Mouse (Mus musculus): Measurements from ENCODE around the gene Gm8251. TPM values are rescaled to one million over a fixed set of nuclear protein-coding genes. Genes with fewer than 3 reads are reported as not detected.

Gm8251 gene
- total RNA-seq, 1 experiment, result 0.18 TPM

- H3K9me3 ChIP-seq (ENCODE audit: control insufficient read depth, insufficient read depth, low read depth, low read length), result no peaks in the 10 kb centered on the region
- TF ChIP-seq ZC3H11A (IDR thresholded peaks at IDR 0.05; ENCODE audit: borderline replicate concordance, low read depth, low read length) (no peak), HCFC1 (IDR thresholded peaks at IDR 0.05; ENCODE audit: borderline replicate concordance, insufficient read depth, low read length) (no peak), ZNF384 (IDR thresholded peaks at IDR 0.05; ENCODE audit: low read depth, low read length) (no peak), MAFK (IDR thresholded peaks at IDR 0.05; ENCODE audit: insufficient read depth, low read depth, low read length) (no peak), CHD2 (IDR thresholded peaks at IDR 0.05; ENCODE audit: low read depth, low read length) (no peak)
- in situ Hi-C loops (cut with MboI; ENCODE audit: low sequenced_read_pairs in 2 of 2, unreplicated experiment in 2 of 2), result no loop called here
Measured at GRCm38 (mm10) chr1:44027651-44028050, 34.1 kb downstream of the Gm8251 start.

DNA sequence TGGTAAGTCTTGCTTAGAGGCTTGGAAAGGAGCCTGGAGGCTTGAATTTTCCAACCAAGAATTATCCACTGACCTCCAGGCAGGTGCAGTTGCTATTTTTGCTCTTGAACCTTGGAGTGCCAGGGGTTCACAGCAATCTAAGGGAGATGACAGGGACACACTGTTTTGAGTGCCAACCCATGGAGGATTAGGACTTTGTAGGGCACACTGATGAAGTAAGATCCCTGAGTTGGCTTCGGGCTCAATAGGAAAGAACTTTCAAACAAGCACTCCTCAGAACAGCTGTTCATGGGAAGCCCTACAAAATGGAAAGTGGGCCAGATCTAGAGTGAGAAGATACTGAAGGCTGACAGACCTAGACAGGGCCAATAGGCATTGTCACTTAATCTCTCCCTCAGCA, 39.1 kb downstream of the Gm8251 start:
- no peak overlapping the region for H3K4me3 ChIP-seq (ENCODE audit: insufficient read depth in 1 of 2, low read depth in 1 of 2, low read length in 2 of 2, poor library complexity in 1 of 2, severe bottlenecking in 1 of 2)

More at GRCm38 (mm10) chr1:44027651-44028050, 34.1 kb downstream of the Gm8251 start:
- no peak overlapping the region for H3K9ac ChIP-seq (ENCODE audit: insufficient read depth, low read depth, low read length, poor library complexity, severe bottlenecking)
- DNase-seq (ENCODE audit: low read depth, low spot score), result no peak
- H3K4me1 ChIP-seq (ENCODE audit: control insufficient read depth in 2 of 2, insufficient read depth in 2 of 2, low read length in 2 of 2, poor library complexity in 1 of 2), result no peaks in the 10 kb centered on the region
- no peak overlapping the region for H3K4me3 ChIP-seq (ENCODE audit: insufficient read depth in 1 of 2, low read depth in 1 of 2, low read length in 2 of 2, poor library complexity in 1 of 2, severe bottlenecking in 1 of 2)
- no peak overlapping the region for H3K27ac ChIP-seq (ENCODE audit: insufficient read depth, low read depth, low read length, poor library complexity, severe bottlenecking)
- H3K36me3 ChIP-seq (ENCODE audit: control insufficient read depth, insufficient read depth, low read length, poor library complexity, severe bottlenecking), result no peaks in the 10 kb centered on the region

GRCm38 (mm10) chr1:44019934-44020333, 41.8 kb downstream of the Gm8251 start, which contains the start of gene Mettl21c:
Gene Mettl21c, minus strand, starts transcription at chr1:44020034.
- Histone ChIP-seq H3K4me1 (ENCODE audit: control insufficient read depth in 2 of 2, insufficient read depth in 2 of 2, low read length in 2 of 2, poor library complexity in 1 of 2) (no peaks in the 10 kb centered on the region), H3K4me3 (ENCODE audit: insufficient read depth in 1 of 2, low read depth in 1 of 2, low read length in 2 of 2, poor library complexity in 1 of 2, severe bottlenecking in 1 of 2) (no peak within 1 kb of the TSS), H3K27ac (ENCODE audit: insufficient read depth, low read depth, low read length, poor library complexity, severe bottlenecking) (no peak within 1 kb of the TSS), H3K9ac (ENCODE audit: insufficient read depth, low read depth, low read length, poor library complexity, severe bottlenecking) (no peak within 1 kb of the TSS), H3K9me3 (ENCODE audit: control insufficient read depth, insufficient read depth, low read depth, low read length) (no peaks in the 10 kb centered on the region), H3K36me3 (ENCODE audit: control insufficient read depth, insufficient read depth, low read length, poor library complexity, severe bottlenecking) (no peaks in the 10 kb centered on the region)
- in situ Hi-C loops (cut with MboI; ENCODE audit: low sequenced_read_pairs in 2 of 2, unreplicated experiment in 2 of 2), result no loop called here
- TF ChIP-seq MAFK (IDR thresholded peaks at IDR 0.05; ENCODE audit: insufficient read depth, low read depth, low read length) (no peak), ZC3H11A (IDR thresholded peaks at IDR 0.05; ENCODE audit: borderline replicate concordance, low read depth, low read length) (no peak), CHD2 (IDR thresholded peaks at IDR 0.05; ENCODE audit: low read depth, low read length) (no peak), HCFC1 (IDR thresholded peaks at IDR 0.05; ENCODE audit: borderline replicate concordance, insufficient read depth, low read length) (no peak), ZNF384 (IDR thresholded peaks at IDR 0.05; ENCODE audit: low read depth, low read length) (no peak)
- no peak for DNase-seq (ENCODE audit: low read depth, low spot score)

More for the DNA sequence above, 39.1 kb downstream of the Gm8251 start:
- in situ Hi-C loops (cut with MboI; ENCODE audit: low sequenced_read_pairs in 2 of 2, unreplicated experiment in 2 of 2), result no loop called here
- DNase-seq (ENCODE audit: low read depth, low spot score), result no peak
- no peak overlapping the region for H3K27ac ChIP-seq (ENCODE audit: insufficient read depth, low read depth, low read length, poor library complexity, severe bottlenecking)
- TF ChIP-seq MAFK (IDR thresholded peaks at IDR 0.05; ENCODE audit: insufficient read depth, low read depth, low read length) (no peak), ZNF384 (IDR thresholded peaks at IDR 0.05; ENCODE audit: low read depth, low read length) (no peak), HCFC1 (IDR thresholded peaks at IDR 0.05; ENCODE audit: borderline replicate concordance, insufficient read depth, low read length) (no peak), CHD2 (IDR thresholded peaks at IDR 0.05; ENCODE audit: low read depth, low read length) (no peak), ZC3H11A (IDR thresholded peaks at IDR 0.05; ENCODE audit: borderline replicate concordance, low read depth, low read length) (no peak)
- H3K9ac ChIP-seq (ENCODE audit: insufficient read depth, low read depth, low read length, poor library complexity, severe bottlenecking), result no peak overlapping the region
- no peaks in the 10 kb centered on the region for H3K36me3 ChIP-seq (ENCODE audit: control insufficient read depth, insufficient read depth, low read length, poor library complexity, severe bottlenecking)
- H3K4me1 ChIP-seq (ENCODE audit: control insufficient read depth in 2 of 2, insufficient read depth in 2 of 2, low read length in 2 of 2, poor library complexity in 1 of 2), result no peaks in the 10 kb centered on the region
- no peaks in the 10 kb centered on the region for H3K9me3 ChIP-seq (ENCODE audit: control insufficient read depth, insufficient read depth, low read depth, low read length)

GRCm38 (mm10) chr1:44015556-44015955, 46.2 kb downstream of the Gm8251 start:
- TF ChIP-seq ZC3H11A (IDR thresholded peaks at IDR 0.05; ENCODE audit: borderline replicate concordance, low read depth, low read length) (no peak), HCFC1 (IDR thresholded peaks at IDR 0.05; ENCODE audit: borderline replicate concordance, insufficient read depth, low read length) (no peak), MAFK (IDR thresholded peaks at IDR 0.05; ENCODE audit: insufficient read depth, low read depth, low read length) (no peak), CHD2 (IDR thresholded peaks at IDR 0.05; ENCODE audit: low read depth, low read length) (no peak), ZNF384 (IDR thresholded peaks at IDR 0.05; ENCODE audit: low read depth, low read length) (no peak)
- Histone ChIP-seq H3K27ac (ENCODE audit: insufficient read depth, low read depth, low read length, poor library complexity, severe bottlenecking) (no peak overlapping the region), H3K4me3 (ENCODE audit: insufficient read depth in 1 of 2, low read depth in 1 of 2, low read length in 2 of 2, poor library complexity in 1 of 2, severe bottlenecking in 1 of 2) (no peak overlapping the region), H3K9ac (ENCODE audit: insufficient read depth, low read depth, low read length, poor library complexity, severe bottlenecking) (no peak overlapping the region), H3K36me3 (ENCODE audit: control insufficient read depth, insufficient read depth, low read length, poor library complexity, severe bottlenecking) (no peaks in the 10 kb centered on the region; the same call in 1 of the 2 replicates), H3K4me1 (ENCODE audit: control insufficient read depth in 2 of 2, insufficient read depth in 2 of 2, low read length in 2 of 2, poor library complexity in 1 of 2) (no peaks in the 10 kb centered on the region), H3K9me3 (ENCODE audit: control insufficient read depth, insufficient read depth, low read depth, low read length) (no peaks in the 10 kb centered on the region)
- in situ Hi-C loops (cut with MboI; ENCODE audit: low sequenced_read_pairs in 2 of 2, unreplicated experiment in 2 of 2), result no loop called here
- DNase-seq (ENCODE audit: low read depth, low spot score), result no peak

Other genes with a start within 250 kb of the Gm8251 start
- gene Uxs1, start 234.1 kb downstream of the Gm8251 start, total RNA-seq (2012; rRNA removed), result 36.2 and 49.0 TPM in 2 replicates
- gene Tpp2, start 128.3 kb downstream of the Gm8251 start, total RNA-seq (2012; rRNA removed), result 39.0 and 59.6 TPM in 2 replicates
- gene Mettl21c, start 41.9 kb downstream of the Gm8251 start, total RNA-seq (2012; rRNA removed), result 0.45 and 0.48 TPM in 2 replicates
- gene Tex30, start 40.5 kb upstream of the Gm8251 start, total RNA-seq (2012; rRNA removed), result 19.4 and 34.2 TPM in 2 replicates
- 28.4 and 35.4 TPM in 2 replicates for gene Kdelc1, start 56.9 kb upstream of the Gm8251 start, total RNA-seq (2012; rRNA removed)
- 10.6 and 10.9 TPM in 2 replicates for gene Bivm, start 57.0 kb upstream of the Gm8251 start, total RNA-seq (2012; rRNA removed)
- gene Ercc5, start 85.8 kb upstream of the Gm8251 start, total RNA-seq (2012; rRNA removed), result 20.6 and 23.3 TPM in 2 replicates
- not detected in 2 replicates for gene Mettl21e, start 157.0 kb upstream of the Gm8251 start, total RNA-seq (2012; rRNA removed)

Data from ES-E14 (cell line).